Mouse (Mus musculus) embryonic facial prominence, embryonic 12.5 days (tissue): ENCODE data around the gene Pcif1. TPM values are rescaled to one million over a fixed set of nuclear protein-coding genes. Genes with fewer than 3 reads are reported as not detected.
"Not testable (repeated sequence)": the region's sequence is repeated elsewhere in the genome, so short reads cannot be mapped to it uniquely, and the experiment has no call there.

Experiments used
- ATAC-seq: fragments of 200-750 bp; cut with Nextera tagmentation; 2 replicates; pipeline ENCODE4 v1.8.0; 2017; ENCODE audit not compliant: insufficient number of reproducible peaks, insufficient read depth, low FRiP score, low TSS enrichment
- H3K27ac ChIP-seq: fragments of 300-500 bp; sonication (generic); 2 replicates; pipeline ENCODE4 v1.5.1; 2016; ENCODE audit warnings: mild to moderate bottlenecking
- H3K27me3 ChIP-seq: fragments of 300-500 bp; sonication (generic); 2 replicates; pipeline ENCODE4 v1.6.1; 2016; ENCODE audit warnings: mild to moderate bottlenecking, moderate library complexity
- H3K36me3 ChIP-seq: fragments of 300-500 bp; sonication (generic); 2 replicates; pipeline ENCODE4 v1.6.1; 2016; ENCODE audit warnings: mild to moderate bottlenecking
- H3K4me1 ChIP-seq: fragments of 300-500 bp; sonication (generic); 2 replicates; pipeline ENCODE4 v1.6.1; 2016
- H3K4me2 ChIP-seq: fragments of 300-500 bp; sonication (generic); replicated peaks from 2 replicates; pipeline ENCODE4 v1.6.1; 2016; ENCODE audit warnings: mild to moderate bottlenecking, moderate library complexity
- H3K4me3 ChIP-seq: fragments of 300-500 bp; sonication (generic); 2 replicates; pipeline ENCODE4 v1.5.1; 2016; ENCODE audit warnings: mild to moderate bottlenecking
- H3K9ac ChIP-seq: fragments of 300-500 bp; sonication (generic); 2 replicates; pipeline ENCODE4 v1.6.1; 2016; ENCODE audit warnings: mild to moderate bottlenecking, moderate library complexity
- H3K9me3 ChIP-seq: fragments of 300-500 bp; sonication (generic); 2 replicates; pipeline ENCODE4 v1.6.1; 2016; ENCODE audit warnings: mild to moderate bottlenecking, moderate library complexity
- WGBS: fragments of 180-500 bp; shearing (Covaris S2); methylation state at CpG from one replicate; pipeline ENCODE4 v1.1.7; 2016; 5-methylcytosine and 5-hydroxymethylcytosine counted together
- polyA plus RNA-seq: library from polyadenylated mRNA; unstranded; fragments of >200 nt; fragmentation: Nextera tagmentation; extraction: Ambion mirVana; gene quantifications from 2 replicates; pipeline ENCODE4 v1.2.1, GENCODE M21; 2016

Pcif1 gene
- polyA plus RNA-seq, result 83.0 and 89.9 TPM in 2 replicates

DNA sequence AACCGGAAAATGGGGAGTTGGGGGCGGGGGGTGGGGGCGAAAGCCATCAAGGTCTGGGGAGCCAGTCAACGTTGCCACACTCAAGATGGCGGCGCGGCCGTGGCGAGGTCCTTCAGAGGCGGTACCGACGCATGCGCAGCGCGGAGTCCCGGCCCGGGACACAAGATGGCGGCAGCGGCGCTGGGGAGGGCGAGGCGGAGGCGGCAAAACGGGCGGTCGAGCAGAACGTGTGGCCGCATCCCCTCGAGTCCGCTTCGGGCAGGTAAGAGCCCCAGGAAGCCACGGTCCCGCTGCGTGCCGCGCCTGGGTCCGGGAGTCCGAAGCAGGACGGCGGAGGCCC, at the start of gene Pcif1:
Pcif1 (plus strand) TSS at position 77 of the 340 bp plus-strand sequence.
- Histone ChIP-seq H3K4me2 (peak within 1 kb of the TSS; percentile 85), H3K9ac (peak within 1 kb of the TSS; percentile 99), H3K4me1 (peaks cover 21% of the 10 kb centered on the region), H3K4me3 (peak within 1 kb of the TSS; percentile 85), H3K9me3 (no peaks in the 10 kb centered on the region), H3K27ac (peak within 1 kb of the TSS; percentile 100), H3K27me3 (no peaks in the 10 kb centered on the region), H3K36me3 (peaks cover 20% of the 10 kb centered on the region)
- WGBS, result under 1% methylated on average over 34 of the region's 40 CpGs
- peak; percentile 67 for ATAC-seq

DNA sequence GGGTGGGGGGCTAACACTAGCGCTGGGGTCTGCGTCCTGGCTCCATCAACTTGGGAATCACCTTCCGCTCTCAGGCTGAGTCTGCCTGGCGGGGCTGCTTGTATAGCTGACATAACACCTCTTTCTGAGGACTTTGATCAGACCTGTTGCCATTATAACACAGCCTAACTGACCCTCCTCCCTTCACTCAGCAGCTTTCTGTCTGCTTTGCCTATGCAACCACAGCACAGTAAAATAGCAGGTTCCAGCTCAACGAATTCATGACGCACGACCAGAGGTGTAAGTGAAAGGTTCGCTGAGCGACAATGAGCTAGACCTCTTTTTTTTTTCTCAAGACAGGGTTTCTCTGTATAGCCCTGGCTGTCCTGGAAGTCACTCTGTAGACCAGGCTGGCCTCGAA, 48.1 kb upstream of the Pcif1 start:
- no peaks in the 10 kb centered on the region for H3K9me3 ChIP-seq
- no peak for ATAC-seq
- H3K4me3 ChIP-seq, result no peak overlapping the region
- no peak overlapping the region for H3K9ac ChIP-seq
- H3K27ac ChIP-seq, result no peak overlapping the region
- peaks cover 10% of the 10 kb centered on the region; the same call in 1 of the 2 replicates for H3K4me1 ChIP-seq
- H3K36me3 ChIP-seq, result peaks cover 29% of the 10 kb centered on the region
- whole genome bisulfite sequencing, result 85% methylated on average over 10 of the region's 10 CpGs
- H3K4me2 ChIP-seq, result no peak overlapping the region
- H3K27me3 ChIP-seq, result no peaks in the 10 kb centered on the region

DNA sequence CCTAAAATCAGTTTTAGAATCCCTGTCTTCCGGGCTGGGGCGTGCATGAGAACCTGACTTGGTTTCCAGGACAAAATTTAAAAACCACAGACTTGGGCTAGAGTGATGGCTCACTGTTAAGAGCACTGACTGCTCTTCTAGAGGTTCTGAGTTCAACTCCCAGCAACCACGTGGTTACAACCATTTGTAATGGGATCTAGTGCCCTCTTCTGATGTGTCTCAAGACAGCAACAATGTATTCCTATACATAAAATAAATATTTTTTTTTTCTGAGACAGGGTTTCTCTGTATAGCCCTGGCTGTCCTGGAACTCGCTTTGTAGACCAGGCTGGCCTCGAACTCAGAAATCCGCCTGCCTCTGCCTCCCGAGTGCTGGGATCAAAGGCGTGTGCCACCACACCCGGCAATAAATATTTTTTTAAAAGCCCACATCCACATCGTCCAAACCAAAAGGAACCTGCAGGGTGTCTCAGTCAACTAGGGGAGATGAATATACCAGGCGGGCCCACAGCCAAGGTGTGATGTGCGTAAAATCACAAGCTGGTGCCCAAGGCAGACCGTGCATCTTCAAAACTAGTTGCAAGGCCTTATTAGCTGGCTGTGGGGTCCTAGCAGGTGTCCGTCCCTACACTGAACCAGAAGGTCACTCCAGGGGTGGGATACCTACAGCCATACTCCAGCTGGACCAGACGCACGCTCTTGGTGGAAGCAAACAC, 46.9 kb upstream of the Pcif1 start:
- H3K27ac ChIP-seq, result peak overlapping the region; percentile 72
- 63% methylated on average over 16 of the region's 16 CpGs for WGBS

DNA sequence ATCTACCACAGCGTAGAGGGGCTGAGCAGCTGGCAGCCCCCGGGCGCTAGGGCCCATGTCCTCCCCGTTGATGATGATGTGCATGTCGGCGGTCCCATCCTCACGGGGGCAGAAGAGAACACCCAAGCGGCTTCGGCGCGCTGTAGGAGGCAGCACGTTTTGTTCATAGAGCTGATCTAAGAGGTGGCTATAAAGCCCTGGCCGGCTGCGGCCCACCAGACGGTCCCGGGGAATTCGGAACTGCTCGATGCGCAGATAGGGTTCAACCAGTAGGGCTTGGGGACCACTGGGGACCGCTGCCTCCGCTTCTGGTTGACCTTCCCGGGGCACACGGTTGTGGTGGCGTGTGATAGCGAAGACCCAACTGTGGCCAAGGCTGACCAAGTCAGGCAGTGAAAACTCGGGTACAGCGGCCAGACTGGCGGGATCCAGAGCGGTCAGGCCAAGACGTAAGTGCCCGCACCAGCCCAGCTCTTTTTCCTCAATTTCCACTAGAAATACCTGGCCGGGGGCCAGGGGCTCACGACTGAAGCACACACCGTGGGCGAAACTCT, 46.3 kb upstream of the Pcif1 start, which contains the start of gene Ctsa:
Ctsa (plus strand) TSS at position 126 of the 554 bp plus-strand sequence.
- ATAC-seq, result peak; percentile 37; the same call in 1 of the 2 replicates

More for the DNA sequence above, 46.9 kb upstream of the Pcif1 start:
- Histone ChIP-seq H3K4me3 (peak overlapping the region; percentile 59), H3K9me3 (no peaks in the 10 kb centered on the region), H3K4me2 (peak overlapping the region; percentile 94), H3K36me3 (peaks cover 28% of the 10 kb centered on the region), H3K27me3 (no peaks in the 10 kb centered on the region), H3K4me1 (peaks cover 10% of the 10 kb centered on the region; the same call in 1 of the 2 replicates), H3K9ac (peak overlapping the region; percentile 72)
- no peak for ATAC-seq

DNA sequence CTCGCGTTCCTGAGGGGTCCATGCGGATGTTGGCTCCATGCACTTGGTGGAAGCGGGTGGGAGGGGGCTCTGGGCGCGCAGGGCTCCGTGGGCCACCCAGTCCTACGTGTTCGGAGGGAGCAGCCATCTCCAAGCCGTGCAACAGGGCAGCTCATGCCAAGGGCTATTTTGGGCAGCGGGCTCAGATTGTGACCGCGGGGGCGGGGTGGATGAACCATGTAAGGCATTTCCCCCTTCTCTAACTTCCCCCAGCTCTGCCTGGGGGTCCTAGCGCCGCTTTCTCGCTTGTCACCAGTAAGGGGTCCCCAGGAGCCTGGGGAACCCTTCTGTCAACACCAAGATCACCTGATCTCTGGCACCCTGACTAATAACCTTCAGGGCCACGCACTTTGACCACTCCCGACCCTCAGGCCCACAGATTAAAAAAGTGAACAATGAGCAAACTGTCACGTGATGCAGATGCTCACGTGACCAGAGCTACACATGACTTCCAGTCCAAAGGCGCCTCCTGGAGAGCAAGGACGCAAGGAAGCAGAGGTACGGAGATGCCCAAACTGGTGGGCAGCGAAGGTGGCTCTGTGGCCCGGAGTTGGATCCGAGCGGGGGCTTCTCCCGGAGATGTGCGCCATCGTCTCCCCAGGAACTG, 45.7 kb upstream of the Pcif1 start, which contains the start of gene Neurl2:
Neurl2 (minus strand) TSS at position 143 of the 646 bp plus-strand sequence.
- Histone ChIP-seq H3K4me3 (peak within 1 kb of the TSS; percentile 59), H3K4me2 (peak within 1 kb of the TSS; percentile 94), H3K4me1 (peaks cover 10% of the 10 kb centered on the region; the same call in 1 of the 2 replicates), H3K36me3 (peaks cover 28% of the 10 kb centered on the region), H3K27me3 (no peaks in the 10 kb centered on the region), H3K9me3 (no peaks in the 10 kb centered on the region), H3K27ac (peak within 1 kb of the TSS; percentile 72), H3K9ac (peak within 1 kb of the TSS; percentile 72)
- WGBS, result under 1% methylated on average over 31 of the region's 31 CpGs
- peak; percentile 61; the same call in 1 of the 2 replicates for ATAC-seq

More for the DNA sequence above, 46.3 kb upstream of the Pcif1 start, which contains the start of gene Ctsa:
- Histone ChIP-seq H3K9ac (peak within 1 kb of the TSS; percentile 72), H3K36me3 (peaks cover 27% of the 10 kb centered on the region), H3K27me3 (no peaks in the 10 kb centered on the region), H3K9me3 (no peaks in the 10 kb centered on the region), H3K27ac (peak within 1 kb of the TSS; percentile 72), H3K4me1 (peaks cover 10% of the 10 kb centered on the region; the same call in 1 of the 2 replicates), H3K4me2 (peak within 1 kb of the TSS; percentile 94), H3K4me3 (peak within 1 kb of the TSS; percentile 59)
- 1% methylated on average over 35 of the region's 35 CpGs for WGBS

DNA sequence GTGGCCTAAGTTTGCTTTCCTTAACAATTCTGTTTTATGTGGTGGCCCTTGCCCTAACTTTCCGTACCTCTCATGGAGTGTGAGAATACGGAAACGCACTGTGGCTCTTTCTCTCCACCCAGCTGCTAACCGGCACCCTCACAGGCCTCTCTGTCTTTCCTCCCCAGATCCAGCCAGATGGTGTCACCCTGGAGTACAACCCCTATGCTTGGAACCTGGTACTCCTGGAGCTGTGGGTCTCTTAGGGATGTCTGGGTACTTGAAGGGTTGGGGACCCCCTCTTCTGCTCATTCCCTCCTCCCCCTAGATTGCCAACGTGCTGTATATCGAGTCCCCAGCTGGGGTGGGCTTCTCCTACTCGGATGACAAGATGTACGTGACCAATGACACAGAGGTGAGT, 44.6 kb upstream of the Pcif1 start:
- Histone ChIP-seq H3K27me3 (no peaks in the 10 kb centered on the region), H3K4me3 (peak overlapping the region; percentile 59), H3K9me3 (no peaks in the 10 kb centered on the region), H3K9ac (peak overlapping the region; percentile 72; the same call in 1 of the 2 replicates), H3K36me3 (peaks cover 33% of the 10 kb centered on the region), H3K4me1 (peaks cover 10% of the 10 kb centered on the region; the same call in 1 of the 2 replicates), H3K4me2 (peak overlapping the region; percentile 94), H3K27ac (no peak overlapping the region)
- ATAC-seq, result no peak
- 42% methylated on average over 8 of the region's 8 CpGs for WGBS

DNA sequence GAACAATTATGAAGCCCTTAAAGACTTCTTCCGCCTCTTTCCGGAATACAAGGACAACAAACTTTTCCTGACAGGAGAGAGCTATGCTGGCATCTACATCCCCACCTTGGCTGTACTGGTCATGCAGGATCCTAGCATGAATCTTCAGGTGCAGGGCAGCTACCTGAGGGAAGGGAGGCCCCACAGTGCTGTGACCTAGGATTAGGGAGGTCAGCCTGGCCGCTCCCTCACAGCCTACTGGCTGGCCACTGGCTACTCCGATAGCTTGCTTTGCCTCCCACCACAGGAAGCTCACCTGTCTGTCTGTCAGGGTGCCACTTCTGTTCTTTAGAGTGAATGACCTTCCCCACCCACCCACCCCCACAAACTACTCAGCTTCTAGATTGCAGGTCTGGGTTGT, 43.9 kb upstream of the Pcif1 start:
- Histone ChIP-seq H3K9me3 (no peaks in the 10 kb centered on the region), H3K27ac (no peak overlapping the region), H3K4me2 (no peak overlapping the region), H3K27me3 (no peaks in the 10 kb centered on the region), H3K9ac (no peak overlapping the region), H3K4me3 (no peak overlapping the region), H3K4me1 (peaks cover 10% of the 10 kb centered on the region; the same call in 1 of the 2 replicates), H3K36me3 (peaks cover 39% of the 10 kb centered on the region)
- ATAC-seq, result no peak
- 92% methylated on average over 4 of the region's 4 CpGs for WGBS

DNA sequence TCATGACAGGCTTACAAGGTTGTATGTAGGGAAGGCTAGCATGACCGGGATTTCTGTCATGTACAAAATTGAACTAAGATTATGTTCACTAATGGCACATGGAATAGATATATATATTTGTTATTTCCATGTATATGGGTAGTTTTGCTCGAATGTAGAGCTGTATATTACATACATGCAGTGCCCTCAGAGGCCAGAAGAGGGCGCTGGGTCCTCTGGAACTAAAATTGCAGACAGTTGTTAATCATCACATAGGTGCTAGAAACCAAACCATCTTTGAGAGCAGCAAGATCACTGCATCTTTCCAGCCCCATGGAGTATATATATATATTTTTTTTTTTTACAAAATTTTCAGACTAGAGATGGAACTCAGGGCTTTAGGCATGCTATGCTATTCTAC, 33.3 kb upstream of the Pcif1 start:
- no peak overlapping the region for H3K4me2 ChIP-seq
- WGBS, result 56% methylated on average over 3 of the region's 3 CpGs
- no peaks in the 10 kb centered on the region for H3K9me3 ChIP-seq
- no peaks in the 10 kb centered on the region for H3K4me1 ChIP-seq
- peaks cover 13% of the 10 kb centered on the region; the same call in 1 of the 2 replicates for H3K36me3 ChIP-seq
- ATAC-seq, result no peak
- no peaks in the 10 kb centered on the region for H3K27me3 ChIP-seq
- H3K9ac ChIP-seq, result no peak overlapping the region
- H3K27ac ChIP-seq, result no peak overlapping the region
- H3K4me3 ChIP-seq, result no peak overlapping the region

DNA sequence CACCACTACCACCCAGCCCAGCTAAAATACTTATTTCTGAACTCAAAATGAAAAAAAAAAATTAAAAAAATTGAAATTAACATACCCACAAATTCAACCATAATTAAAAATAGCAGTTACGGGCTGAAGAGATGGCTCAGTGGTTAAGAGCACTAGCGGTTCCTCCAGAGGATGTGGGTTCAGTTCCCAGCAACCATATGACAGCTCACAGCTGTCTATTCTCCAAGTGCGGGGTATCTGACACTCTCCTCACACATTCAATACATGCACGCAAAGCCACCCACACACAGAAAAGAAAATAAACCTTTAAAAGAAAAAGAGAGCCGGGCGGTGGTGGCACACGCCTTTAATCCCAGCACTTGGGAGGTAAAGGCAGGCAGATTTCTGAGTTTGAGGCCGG, 29.0 kb upstream of the Pcif1 start:
- WGBS, result 89% methylated on average over 8 of the region's 8 CpGs
- H3K27me3 ChIP-seq, result peaks cover 10% of the 10 kb centered on the region
- ATAC-seq, result no peak

DNA sequence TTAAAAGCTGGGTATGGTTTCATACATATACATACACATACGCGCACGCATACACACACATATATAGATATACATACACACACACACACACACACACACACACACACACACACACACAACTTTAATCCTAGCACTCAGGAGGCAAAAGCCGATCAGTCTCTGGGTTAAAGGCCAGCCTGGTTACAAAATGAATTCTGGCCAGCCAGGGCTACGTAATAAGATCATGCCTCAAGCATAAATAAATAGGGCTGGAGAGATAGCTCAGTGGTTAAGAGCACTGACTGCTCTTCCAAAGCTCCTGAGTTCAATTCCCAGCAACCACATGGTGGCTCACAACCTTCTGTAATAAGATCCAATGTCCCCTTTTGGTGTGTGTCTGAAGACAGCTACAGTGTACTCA, 23.5 kb upstream of the Pcif1 start:
- H3K27me3 ChIP-seq, result peaks cover 44% of the 10 kb centered on the region
- H3K9ac ChIP-seq, result not testable (repeated sequence)

More for the DNA sequence above, 29.0 kb upstream of the Pcif1 start:
- Histone ChIP-seq H3K9me3 (no peaks in the 10 kb centered on the region), H3K4me3 (no peak overlapping the region), H3K27ac (no peak overlapping the region), H3K36me3 (peaks cover 17% of the 10 kb centered on the region; the same call in 1 of the 2 replicates), H3K9ac (no peak overlapping the region), H3K4me1 (no peaks in the 10 kb centered on the region), H3K4me2 (no peak overlapping the region)

More for the DNA sequence above, 23.5 kb upstream of the Pcif1 start:
- H3K4me3 ChIP-seq, ATAC-seq, H3K27ac ChIP-seq, H3K9me3 ChIP-seq: not testable (repeated sequence)
- Histone ChIP-seq H3K4me1 (peaks cover 24% of the 10 kb centered on the region), H3K4me2 (peak overlapping the region; percentile 90; the same call in 1 of the 2 replicates), H3K36me3 (0 out of 2 replicates have a peak, but pooled peaks cover 11% of the 10 kb centered on the region)
- 74% methylated on average over 5 of the region's 5 CpGs for whole genome bisulfite sequencing
